Mouse (Mus musculus) embryo, embryonic 11 days (tissue): ENCODE data around the gene Sox5.

ENCODE experiments used
- DNase-seq: peaks from one replicate; pipeline ENCODE4 v3.0.0-alpha.2; 2015

Sox5 gene

GRCm38 (mm10) chr6:144560211-144560610 is 221.6 kb downstream of the Sox5 start:
- peak; percentile 53 for DNase-seq

- DNase-seq: no peak
Measured at GRCm38 (mm10) chr6:144553476-144553875, 228.3 kb downstream of the Sox5 start.

GRCm38 (mm10) chr6:144548991-144549390 is 232.8 kb downstream of the Sox5 start:
- DNase-seq: no peak

GRCm38 (mm10) chr6:144547141-144547540 is 234.6 kb downstream of the Sox5 start:
- DNase-seq: no peak

DNA sequence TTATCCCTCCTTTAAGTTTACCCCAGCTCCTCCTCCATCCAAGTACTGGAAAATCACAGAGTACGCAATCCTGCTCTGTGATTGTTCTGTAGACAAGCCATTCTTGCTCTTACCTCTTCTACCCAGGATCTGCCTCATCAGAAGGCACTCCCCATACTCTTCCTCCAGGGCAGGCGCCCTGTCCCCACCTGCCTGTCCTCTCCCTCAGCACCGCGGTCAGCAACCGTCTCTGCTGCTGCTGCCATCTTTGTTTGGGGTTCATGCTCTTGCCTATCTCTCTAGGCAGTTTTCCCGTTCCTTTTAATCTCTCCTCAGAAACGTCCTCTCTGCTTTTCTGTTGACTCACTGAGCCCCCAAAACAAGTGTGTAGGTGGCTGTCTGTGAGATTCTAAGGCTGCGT is 236.2 kb downstream of the Sox5 start:
- no peak for DNase-seq

- DNase-seq: no peak
Measured at GRCm38 (mm10) chr6:144541316-144541715, 240.5 kb downstream of the Sox5 start.

GRCm38 (mm10) chr6:144539439-144540192 is 242.2 kb downstream of the Sox5 start:
- DNase-seq: no peak

GRCm38 (mm10) chr6:144523479-144523878 is 258.3 kb downstream of the Sox5 start:
- DNase-seq: peak; percentile 17

GRCm38 (mm10) chr6:144518811-144519210 is 263.0 kb downstream of the Sox5 start:
- no peak for DNase-seq

DNA sequence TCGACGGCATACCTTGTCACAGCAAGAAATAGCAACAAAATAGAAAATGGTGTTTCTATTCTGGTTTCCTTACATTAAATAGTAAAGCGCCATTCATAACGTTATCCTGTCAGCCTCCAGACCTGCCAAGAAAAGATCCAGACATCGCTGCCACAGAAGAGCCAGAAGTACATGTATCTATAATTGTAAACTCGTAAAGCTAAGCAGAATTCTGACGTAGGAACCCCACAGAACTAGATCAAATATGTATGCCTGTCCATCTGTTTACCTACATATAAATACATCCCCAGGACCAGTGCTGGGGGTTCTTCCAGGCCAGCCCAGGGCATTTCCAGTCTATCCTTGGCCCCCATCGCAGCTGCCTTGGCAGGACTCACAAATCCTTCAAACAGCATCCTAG is 265.9 kb downstream of the Sox5 start:
- DNase-seq: no peak

DNA sequence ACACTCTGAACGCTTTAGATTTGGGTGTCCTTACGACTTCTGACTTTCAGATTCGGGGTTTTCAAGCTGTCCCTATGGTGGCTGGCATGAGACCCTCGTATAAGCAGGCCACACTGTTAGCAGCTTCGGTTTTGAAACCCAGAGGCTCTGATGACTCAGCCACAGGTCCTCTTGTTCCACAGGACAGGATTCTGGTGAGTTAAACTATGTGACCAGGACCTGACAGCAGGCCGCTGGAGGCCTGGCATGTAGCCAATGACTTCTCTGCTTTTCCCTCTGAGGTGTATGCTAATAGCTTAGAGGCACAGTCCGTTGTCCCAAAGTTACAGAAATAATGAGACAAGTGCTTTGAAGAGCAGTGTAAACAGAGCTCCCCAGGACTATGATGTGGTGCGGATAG is 268.0 kb downstream of the Sox5 start:
- no peak for DNase-seq

- DNase-seq: no peak
Measured at GRCm38 (mm10) chr6:144511925-144512324, 269.9 kb downstream of the Sox5 start.

- DNase-seq: no peak
Measured at GRCm38 (mm10) chr6:144510147-144510546, 271.6 kb downstream of the Sox5 start.

DNA sequence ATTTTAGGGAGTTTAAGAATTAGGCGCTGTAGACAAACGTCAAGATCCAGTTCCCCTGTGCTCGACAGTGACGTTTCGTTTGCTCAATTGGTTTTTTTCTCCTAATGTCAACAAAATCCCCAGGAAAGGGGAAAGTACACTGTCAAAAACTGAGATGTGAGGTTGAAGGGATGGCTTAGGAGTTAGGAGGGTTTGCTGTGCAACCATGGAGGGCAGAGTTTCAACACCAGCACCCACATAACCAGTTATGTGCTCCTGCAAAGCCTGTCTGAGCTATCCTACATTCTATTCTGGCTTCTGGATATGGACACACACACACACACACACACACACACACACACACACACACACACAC is 277.6 kb downstream of the Sox5 start:
- DNase-seq: no peak

GRCm38 (mm10) chr6:144503399-144504196 is 278.2 kb downstream of the Sox5 start:
- no peak for DNase-seq

DNA sequence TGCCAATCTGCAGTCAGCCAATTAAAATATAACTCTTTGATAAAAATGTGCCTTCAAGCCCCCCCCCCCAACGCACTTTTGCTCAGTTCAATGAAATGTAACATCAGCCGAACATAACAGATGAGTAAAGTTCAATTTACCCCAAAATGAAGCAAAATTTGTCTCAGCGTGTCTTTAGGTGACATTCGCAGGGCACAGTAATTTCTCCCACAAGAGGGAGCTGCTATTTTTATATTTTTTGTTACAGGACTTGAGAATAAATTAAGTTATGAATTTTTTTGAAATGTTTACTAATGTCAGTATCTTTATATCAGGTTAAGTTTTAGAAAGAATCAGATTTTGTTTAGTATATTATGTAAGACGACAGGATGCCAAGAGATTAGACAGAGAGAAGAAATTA is 280.3 kb downstream of the Sox5 start:
- no peak for DNase-seq

- DNase-seq: no peak
Measured at GRCm38 (mm10) chr6:144498177-144498576, 283.6 kb downstream of the Sox5 start.

- DNase-seq: no peak
Measured at GRCm38 (mm10) chr6:144491761-144492415, 289.9 kb downstream of the Sox5 start.

DNA sequence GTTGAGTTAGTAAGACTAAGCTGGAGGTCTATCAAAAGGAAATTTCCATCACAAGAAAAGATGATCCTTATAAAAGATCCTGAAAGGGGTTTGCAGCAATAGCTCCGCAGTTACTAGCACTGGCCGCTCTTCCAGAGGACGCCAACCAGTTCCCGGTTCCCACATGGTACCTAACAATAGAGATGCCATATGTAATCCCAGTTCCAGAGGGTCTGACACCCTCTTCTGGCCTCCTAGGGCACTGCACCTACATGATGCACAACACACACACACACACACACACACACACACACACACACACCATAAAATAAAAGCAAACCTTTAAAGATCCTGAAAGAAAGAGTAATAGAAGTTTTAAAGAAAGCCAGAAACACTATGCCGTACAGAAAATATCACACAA is 290.9 kb downstream of the Sox5 start:
- DNase-seq: no peak

DNA sequence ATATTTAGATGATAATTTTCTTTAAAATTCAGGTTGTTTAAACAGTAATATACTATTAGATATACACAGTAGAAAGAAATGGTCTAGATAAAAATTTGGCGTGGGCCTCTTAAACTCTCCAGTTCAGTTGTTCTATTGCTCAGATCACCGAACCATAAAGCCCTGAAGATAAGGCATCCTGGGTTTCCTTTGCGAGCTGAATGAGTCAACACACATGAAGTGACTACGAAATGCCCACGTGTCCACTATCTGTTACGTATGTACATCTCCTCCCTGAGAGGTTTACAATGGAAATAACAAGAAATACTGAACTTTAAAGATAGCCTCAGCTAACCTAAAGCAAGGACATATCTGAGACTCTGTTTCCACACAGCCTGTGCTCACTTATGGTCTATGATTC is 296.2 kb downstream of the Sox5 start:
- no peak for DNase-seq

GRCm38 (mm10) chr6:144483166-144483565 is 298.6 kb downstream of the Sox5 start:
- DNase-seq: no peak

GRCm38 (mm10) chr6:144480648-144481528 is 300.9 kb downstream of the Sox5 start:
- peak; percentile 73 for DNase-seq

- DNase-seq: no peak
Measured at GRCm38 (mm10) chr6:144479861-144480260, 301.9 kb downstream of the Sox5 start.
